ENCODE assay signal across 8 mouse cellular contexts in the genomic region with DNA sequence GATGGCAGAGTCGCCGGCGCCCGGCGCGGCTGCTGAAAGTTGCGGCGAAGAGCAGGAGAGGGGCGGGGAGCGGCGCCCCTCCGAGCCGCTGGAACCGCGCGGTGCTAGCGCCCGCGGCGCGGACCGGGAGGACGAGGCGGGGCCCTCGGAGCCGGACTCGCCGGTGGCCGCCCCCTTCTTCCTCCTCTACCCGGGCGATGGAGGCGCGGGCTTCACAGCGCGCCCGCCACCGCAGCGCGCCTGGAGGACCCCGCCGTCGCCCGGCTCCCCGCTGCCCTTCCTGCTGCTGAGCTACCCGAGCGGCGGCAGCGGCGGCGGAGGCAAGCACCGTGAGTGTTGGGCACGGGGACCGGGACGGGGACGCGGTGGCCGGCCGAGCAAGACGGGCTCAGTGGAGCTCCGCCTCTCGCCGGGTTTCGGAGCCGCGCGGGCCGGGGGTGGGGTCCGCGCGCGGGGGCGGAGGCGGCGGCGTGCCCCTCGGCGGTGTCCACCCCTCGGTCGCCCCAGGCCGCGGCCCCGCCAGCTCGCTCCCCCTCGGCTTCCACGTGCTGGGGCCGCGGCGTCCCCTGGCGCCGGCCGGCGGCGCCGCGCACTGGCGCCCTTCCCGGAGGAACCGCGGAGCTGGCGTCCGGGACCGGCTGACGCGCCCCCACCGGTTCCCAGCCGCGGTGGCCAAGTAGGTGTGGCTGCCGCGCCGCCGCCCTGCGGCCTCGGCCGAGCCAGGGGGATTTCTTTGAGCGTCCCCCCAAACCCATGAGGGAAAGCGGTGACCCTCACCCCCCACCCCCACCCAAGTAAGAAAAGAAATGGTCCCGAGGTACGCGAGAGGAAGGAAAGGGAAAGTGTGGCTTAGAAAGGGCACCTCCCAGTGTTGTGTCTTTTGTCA. TPM values are rescaled to one million over a fixed set of nuclear protein-coding genes. Genes with fewer than 3 reads are reported as not detected.
A peak's percentile ranks its signal among the peaks of the same experiment; 100 is the strongest.
DNase-seq lines count a peak whose midpoint lies in the region; ATAC-seq lines count a peak whose summit lies in the region.

No protein-coding gene starts in this region.

- no peaks in the 10 kb centered on the region for H3K9me3 ChIP-seq in limb, embryonic 13.5 days
- H3K9me3 ChIP-seq in midbrain, embryonic 13.5 days = no peaks in the 10 kb centered on the region

- peaks cover 10% of the 10 kb centered on the region; the same call in 1 of the 2 replicates for H3K4me1 ChIP-seq in limb, embryonic 13.5 days
- H3K4me1 ChIP-seq in midbrain, embryonic 13.5 days (replicated peaks) = peaks cover 20% of the 10 kb centered on the region

- no peaks in the 10 kb centered on the region for H3K27me3 ChIP-seq in limb, embryonic 13.5 days
- no peaks in the 10 kb centered on the region for H3K27me3 ChIP-seq in midbrain, embryonic 13.5 days
- no peaks in the 10 kb centered on the region for H3K27me3 ChIP-seq in splenic B cell, adult 2 months (ENCODE audit: control insufficient read depth, insufficient read depth, low read length, poor library complexity, severe bottlenecking)

- peak overlapping the region; percentile 80 for H3K4me2 ChIP-seq in limb, embryonic 13.5 days (replicated peaks)
- peak overlapping the region; percentile 53 for H3K4me2 ChIP-seq in midbrain, embryonic 13.5 days (replicated peaks)

- H3K4me3 ChIP-seq in limb, embryonic 13.5 days = peak overlapping the region; percentile 91
- H3K4me3 ChIP-seq in midbrain, embryonic 13.5 days (replicated peaks) = peak overlapping the region; percentile 91

- intact Hi-C loops in gastrocnemius, postnatal 14 days (cut with DNase I; ENCODE audit: low total_unique reads) = no loop called here

- peaks cover 12% of the 10 kb centered on the region; the same call in 1 of the 2 replicates for H3K36me3 ChIP-seq in limb, embryonic 13.5 days
- H3K36me3 ChIP-seq in midbrain, embryonic 13.5 days = peaks cover 6% of the 10 kb centered on the region; the same call in 1 of the 2 replicates
- H3K36me3 ChIP-seq in splenic B cell, adult 2 months (ENCODE audit: control insufficient read depth, insufficient read depth, low read length, poor library complexity, severe bottlenecking) = no peaks in the 10 kb centered on the region

- peak overlapping the region; percentile 83 for H3K27ac ChIP-seq in limb, embryonic 13.5 days
- H3K27ac ChIP-seq in midbrain, embryonic 13.5 days = peak overlapping the region; percentile 94

- ATAC-seq in limb, embryonic 13.5 days (ENCODE audit: low FRiP score, low read depth) = peak; percentile 72
- peak; percentile 80 for ATAC-seq in midbrain, embryonic 13.5 days

- DNase-seq in layer of hippocampus, adult 11-12 months (ENCODE audit: low spot score) = peak; percentile 49
- no peak for DNase-seq in layer of hippocampus, adult 9-10 months (ENCODE audit: low spot score)
- peak; percentile 64 to 74 for DNase-seq in cerebellum, postnatal 36 days
- peak; percentile 78 for DNase-seq in gastrocnemius, postnatal 14 days
- DNase-seq in induced T-regulatory cell, adult 2 months (ENCODE audit: low read depth) = peak; percentile 59
- DNase-seq in splenic B cell, adult 2 months (ENCODE audit: low read depth, low spot score) = peak; percentile 43

- H3K9ac ChIP-seq in limb, embryonic 13.5 days = peak overlapping the region; percentile 86
- peak overlapping the region; percentile 93 for H3K9ac ChIP-seq in midbrain, embryonic 13.5 days (replicated peaks)

- under 1% methylated on average over 72 of the region's 119 CpGs for WGBS in limb, embryonic 13.5 days
- WGBS in midbrain, embryonic 13.5 days = under 1% methylated on average over 83 of the region's 119 CpGs

RNA-seq across cellular contexts. Expression of gene Rufy3, which starts 0.6 kb away (rescaled TPM):
- 1 to 10 TPM; 7.0 to 8.4 TPM for total RNA-seq in gastrocnemius, postnatal 14 days (2021)
- 9.4 and 10.1 TPM in 2 replicates for polyA plus RNA-seq in limb, embryonic 13.5 days (2015; fragmentation: Nextera tagmentation; extraction: Ambion mirVana)
- 304 and 317 TPM in 2 replicates for polyA plus RNA-seq in midbrain, embryonic 13.5 days (2015; fragmentation: Nextera tagmentation; extraction: Ambion mirVana)

RNA-seq across cellular contexts. Expression of gene Utp3, which starts 11.1 kb away (rescaled TPM):
- 10 to 100 TPM; 22.5 to 23.4 TPM for total RNA-seq in gastrocnemius, postnatal 14 days (2021)
- polyA plus RNA-seq in limb, embryonic 13.5 days (2015; fragmentation: Nextera tagmentation; extraction: Ambion mirVana) = 76.3 and 79.1 TPM in 2 replicates
- polyA plus RNA-seq in midbrain, embryonic 13.5 days (2015; fragmentation: Nextera tagmentation; extraction: Ambion mirVana) = 56.0 and 59.3 TPM in 2 replicates

RNA-seq across cellular contexts. Expression of gene Jchain, which starts 37.7 kb away (rescaled TPM):
- under 1 TPM; 0.24 to 0.43 TPM for total RNA-seq in gastrocnemius, postnatal 14 days (2021)
- 0.27 TPM in 1 of 2 replicates, not detected in the other for polyA plus RNA-seq in limb, embryonic 13.5 days (2015; fragmentation: Nextera tagmentation; extraction: Ambion mirVana)
- 0.19 and 0.24 TPM in 2 replicates for polyA plus RNA-seq in midbrain, embryonic 13.5 days (2015; fragmentation: Nextera tagmentation; extraction: Ambion mirVana)

Comparison
In these comparisons a context has a peak if more than half of its experiments do, and no peak if none do; other contexts are left out.
1. RNA of gene Rufy3, which starts 0.6 kb away (polyA plus RNA-seq): 304 to 317 TPM in midbrain, embryonic 13.5 days; 9.4 to 10.1 TPM in limb, embryonic 13.5 days; every median in the first group is over 10 times any median in the second.